Mouse (Mus musculus) MEL (cell line): Measurements from ENCODE around the gene Pno1. TPM values are rescaled to one million over a fixed set of nuclear protein-coding genes. Genes with fewer than 3 reads are reported as not detected.

ENCODE experiments used
- DNase-seq: peaks from one replicate; pipeline ENCODE4 v3.0.0; 2011; ENCODE audit warnings: low read depth, low spot score
- H3K27ac ChIP-seq: 2 replicates; pipeline ENCODE4 v1.5.1; 2012; ENCODE audit warnings: low read depth, mild to moderate bottlenecking, control low read depth, low read length, moderate library complexity; ENCODE audit not compliant: control insufficient read depth
- H3K27me3 ChIP-seq, 2 experiments: fragments of 150-350 bp in 1 of 2; sonication (generic) in 1 of 2; 2 replicates each; pipeline ENCODE4 v1.6.1; 2012; ENCODE audit warnings: low read length in 2 of 2, mild to moderate bottlenecking in 2 of 2, improper control_type of control experiment in 1 of 2, moderate library complexity in 1 of 2; ENCODE audit not compliant: insufficient read depth in 2 of 2, control insufficient read depth in 1 of 2
- H3K36me3 ChIP-seq, 2 experiments: 2 replicates each; pipeline ENCODE4 v1.6.1; 2012 to 2014; ENCODE audit warnings: low read length in 2 of 2, improper control_type of control experiment in 1 of 2, inconsistent platforms in 1 of 2, mild to moderate bottlenecking in 1 of 2; ENCODE audit not compliant: insufficient read depth in 2 of 2, control insufficient read depth in 1 of 2
- H3K4me1 ChIP-seq, 2 experiments: fragments of 150-350 bp in 1 of 2; sonication (generic) in 1 of 2; 2 replicates each; pipeline ENCODE4 v1.6.1; 2012; ENCODE audit warnings: low read length in 2 of 2, improper control_type of control experiment in 1 of 2, mild to moderate bottlenecking in 1 of 2; ENCODE audit not compliant: insufficient read depth in 2 of 2, control insufficient read depth in 1 of 2
- H3K4me3 ChIP-seq, 2 experiments: fragments of 150-350 bp in 1 of 2; sonication (generic) in 1 of 2; 2 replicates each; pipeline ENCODE4 v1.5.1; 2012; ENCODE audit warnings: low read depth in 2 of 2, low read length in 2 of 2, mild to moderate bottlenecking in 2 of 2, moderate library complexity in 2 of 2, control low read depth in 1 of 2, improper control_type of control experiment in 1 of 2; ENCODE audit not compliant: control insufficient read depth in 1 of 2, insufficient read depth in 1 of 2
- H3K79me2 ChIP-seq: 2 replicates; pipeline ENCODE4 v1.6.1; 2012; ENCODE audit warnings: mild to moderate bottlenecking, low read length, moderate library complexity; ENCODE audit not compliant: control insufficient read depth, poor library complexity, insufficient read depth
- H3K9ac ChIP-seq: 2 replicates; pipeline ENCODE4 v1.6.1; 2012; ENCODE audit warnings: low read depth, mild to moderate bottlenecking, control low read depth, low read length, moderate library complexity; ENCODE audit not compliant: control insufficient read depth, poor library complexity, severe bottlenecking
- H3K9me3 ChIP-seq: fragments of 150-350 bp; sonication (generic); replicated peaks from 2 replicates; pipeline ENCODE4 v1.6.1; 2012; ENCODE audit warnings: mild to moderate bottlenecking, low read length, improper control_type of control experiment, moderate library complexity; ENCODE audit not compliant: insufficient read depth
- CHD1 ChIP-seq: IDR thresholded peaks from 2 replicates; pipeline ENCODE4 v1.6.1; 2012; ENCODE audit warnings: low read depth, mild to moderate bottlenecking, inconsistent platforms, low read length, improper control_type of control experiment
- CTCF ChIP-seq, 3 experiments: IDR thresholded peaks in 2 of 3; conservative IDR thresholded peaks in 1 of 3; 2 replicates each; pipeline ENCODE4 v1.5.1; 2011 to 2012; ENCODE audit warnings: low read length in 3 of 3, low read depth in 2 of 3, mild to moderate bottlenecking in 2 of 3, improper control_type of control experiment in 1 of 3, inconsistent platforms in 1 of 3, mixed read lengths in 1 of 3, moderate library complexity in 1 of 3; ENCODE audit not compliant: control insufficient read depth in 1 of 3, insufficient read depth in 1 of 3, poor library complexity in 1 of 3, severe bottlenecking in 1 of 3
- E2F4 ChIP-seq: IDR thresholded peaks from 2 replicates; pipeline ENCODE4 v1.6.1; 2011; ENCODE audit warnings: low read depth, low read length, improper control_type of control experiment, borderline replicate concordance
- EP300 ChIP-seq, 2 experiments: IDR thresholded peaks; 2 replicates each; pipeline ENCODE4 v1.6.1; 2011; ENCODE audit warnings: improper control_type of control experiment in 2 of 2, low read length in 2 of 2, low read depth in 1 of 2, mild to moderate bottlenecking in 1 of 2
- GATA1 ChIP-seq: IDR thresholded peaks from 2 replicates; pipeline ENCODE4 v1.6.1; 2011; ENCODE audit warnings: low read depth, low read length, improper control_type of control experiment
- JUND ChIP-seq: IDR thresholded peaks from 2 replicates; pipeline ENCODE4 v1.6.1; 2011; ENCODE audit warnings: low read depth, mild to moderate bottlenecking, improper control_type of control experiment, low read length
- MAZ ChIP-seq: IDR thresholded peaks from 2 replicates; pipeline ENCODE4 v1.6.1; 2012; ENCODE audit warnings: low read depth, mild to moderate bottlenecking, inconsistent platforms, low read length, improper control_type of control experiment
- MYB ChIP-seq: IDR thresholded peaks from 2 replicates; pipeline ENCODE4 v1.6.1; 2011; ENCODE audit warnings: mild to moderate bottlenecking, low read depth, low read length, improper control_type of control experiment
- MYC ChIP-seq: IDR thresholded peaks from 2 replicates; pipeline ENCODE4 v1.6.1; 2011; ENCODE audit warnings: low read depth, mild to moderate bottlenecking, low read length, improper control_type of control experiment, moderate library complexity
- NELFE ChIP-seq: IDR thresholded peaks from 2 replicates; pipeline ENCODE4 v1.6.1; 2011; ENCODE audit warnings: low read depth, low read length, improper control_type of control experiment
- POLR2A ChIP-seq, 2 experiments: IDR thresholded peaks; 2 replicates each; pipeline ENCODE4 v1.6.1; 2011 to 2012; ENCODE audit warnings: low read length in 2 of 2, mild to moderate bottlenecking in 2 of 2, control low read depth in 1 of 2, improper control_type of control experiment in 1 of 2, low read depth in 1 of 2, moderate library complexity in 1 of 2; ENCODE audit not compliant: control insufficient read depth in 1 of 2, insufficient read depth in 1 of 2, poor library complexity in 1 of 2
- POLR2AphosphoS2 ChIP-seq: IDR thresholded peaks from 2 replicates; pipeline ENCODE4 v1.6.1; 2011; ENCODE audit warnings: low read length, improper control_type of control experiment
- POLR2AphosphoS5 ChIP-seq: IDR thresholded peaks from 2 replicates; pipeline ENCODE4 v1.6.1; 2012; ENCODE audit warnings: low read depth, borderline replicate concordance, mild to moderate bottlenecking, inconsistent platforms, low read length, moderate library complexity, mixed read lengths
- RAD21 ChIP-seq: IDR thresholded peaks from 2 replicates; pipeline ENCODE4 v1.6.1; 2011; ENCODE audit warnings: mild to moderate bottlenecking, low read depth, low read length, improper control_type of control experiment
- RCOR1 ChIP-seq: IDR thresholded peaks from 2 replicates; pipeline ENCODE4 v1.6.1; 2012; ENCODE audit warnings: low read depth, mild to moderate bottlenecking, inconsistent platforms, low read length, improper control_type of control experiment
- SIN3A ChIP-seq: IDR thresholded peaks from 2 replicates; pipeline ENCODE4 v1.6.1; 2012; ENCODE audit warnings: low read length, improper control_type of control experiment, inconsistent platforms
- SMC3 ChIP-seq: IDR thresholded peaks from 2 replicates; pipeline ENCODE4 v1.6.1; 2011; ENCODE audit warnings: low read depth, low read length, improper control_type of control experiment
- UBTF ChIP-seq: IDR thresholded peaks from 2 replicates; pipeline ENCODE4 v1.6.1; 2012; ENCODE audit warnings: low read depth, mild to moderate bottlenecking, inconsistent platforms, low read length, improper control_type of control experiment, moderate library complexity, borderline replicate concordance; ENCODE audit not compliant: insufficient read depth
- polyA plus RNA-seq, 2 experiments: library from polyadenylated mRNA; stranded (reverse) in 1 of 2; unstranded in 1 of 2; fragments of >175 nt in 1 of 2; fragments of >200 nt in 1 of 2; gene quantifications; 2 replicates each; pipeline versions ENCODE4 v1.2.1 to v1.2.4; 2012; ENCODE audit warnings: low replicate concordance in 2 of 2, low read depth in 1 of 2; ENCODE audit not compliant: insufficient read length in 2 of 2, insufficient read depth in 1 of 2, missing spikeins in 1 of 2
- total RNA-seq: library from RNA; depleted of rRNA; stranded (reverse); fragments of 300-350 nt; gene quantifications from 2 replicates; pipeline ENCODE4 v1.2.3, GENCODE M21; 2012

The Pno1 gene
- total and polyA plus RNA-seq, 3 experiments: 64.4 to 1,147 (median 121) TPM

DNA sequence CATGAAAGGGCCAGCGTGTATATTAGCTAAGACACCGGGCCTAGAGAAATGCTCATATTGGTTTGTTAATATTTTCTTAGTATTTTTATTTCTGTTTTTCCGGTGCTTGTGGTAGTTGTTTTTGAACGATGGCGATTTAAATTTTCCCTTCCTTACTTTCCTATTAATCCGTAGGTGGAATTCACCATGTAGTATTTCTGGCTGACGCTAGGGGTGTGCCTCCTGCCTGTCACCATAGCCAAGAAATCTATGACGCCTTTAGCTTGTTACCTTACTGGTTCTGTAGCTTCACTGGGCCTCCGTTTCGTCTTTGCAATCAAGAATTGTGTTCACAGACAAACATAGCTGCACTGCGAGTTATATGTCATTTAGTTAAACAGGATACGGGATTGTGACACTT is 51.1 kb downstream of the Pno1 start (continued):
- peak; percentile 28 for TF ChIP-seq RAD21
- TF ChIP-seq NELFE: no peak
- TF ChIP-seq E2F4: no peak
- peak; percentile 44 to 73 (median 66) for TF ChIP-seq CTCF (IDR thresholded peaks at IDR 0.05 in 2 of 3, conservative IDR thresholded peaks at IDR 0.05 in 1 of 3; ENCODE audit: control insufficient read depth in 1 of 3, insufficient read depth in 1 of 3, low read depth in 2 of 3, low read length in 3 of 3, poor library complexity in 1 of 3, severe bottlenecking in 1 of 3)
- TF ChIP-seq MYC: peak; percentile 37; the same call in 1 of the 2 replicates
- no peak for TF ChIP-seq MYB
- TF ChIP-seq EP300 (IDR thresholded peaks at IDR 0.05; ENCODE audit: low read depth in 1 of 2, low read length in 2 of 2): no peak
- TF ChIP-seq POLR2AphosphoS5: no peak
- TF ChIP-seq JUND: no peak
- no peak for TF ChIP-seq MAZ
- TF ChIP-seq SMC3: peak; percentile 30; the same call in 1 of the 2 replicates
- TF ChIP-seq UBTF: no peak
- no peak for TF ChIP-seq POLR2AphosphoS2
- TF ChIP-seq POLR2A (IDR thresholded peaks at IDR 0.05; ENCODE audit: control insufficient read depth in 1 of 2, insufficient read depth in 1 of 2, low read depth in 1 of 2, low read length in 2 of 2, poor library complexity in 1 of 2): no peak
- no peak for TF ChIP-seq RCOR1
- TF ChIP-seq CHD1: peak; percentile 91
- no peak for TF ChIP-seq GATA1

GRCm38 (mm10) chr11:17159738-17160241 is 51.6 kb downstream of the Pno1 start:
- H3K27ac ChIP-seq: peak overlapping the region; percentile 94
- peak; percentile 76 for DNase-seq
- H3K9me3 ChIP-seq: no peaks in the 10 kb centered on the region
- peak overlapping the region; percentile 96 for H3K9ac ChIP-seq
- H3K4me3 ChIP-seq: peak overlapping the region; percentile 81 to 96
- TF ChIP-seq SIN3A (no peak), UBTF (0 out of 2 replicates have a peak, but pooled peaks have one; percentile 22)
- H3K27me3 ChIP-seq: no peaks in the 10 kb centered on the region
- peaks cover 54% of the 10 kb centered on the region for H3K79me2 ChIP-seq
- H3K4me1 ChIP-seq: peaks cover 10 to 29% of the 10 kb centered on the region in 2 experiments
- peaks cover 0 to 36% of the 10 kb centered on the region in 2 experiments; a peak in 3 of 4 replicates for H3K36me3 ChIP-seq
